Mouse (Mus musculus): ENCODE results near the gene Anpep. TPM values are rescaled to one million over a fixed set of nuclear protein-coding genes. Genes with fewer than 3 reads are reported as not detected.
A peak's percentile ranks its signal among the peaks of the same experiment; 100 is the strongest.

The Anpep gene
- polyA plus RNA-seq, 1 experiment from 2014 or later, result 8.6 TPM

DNA sequence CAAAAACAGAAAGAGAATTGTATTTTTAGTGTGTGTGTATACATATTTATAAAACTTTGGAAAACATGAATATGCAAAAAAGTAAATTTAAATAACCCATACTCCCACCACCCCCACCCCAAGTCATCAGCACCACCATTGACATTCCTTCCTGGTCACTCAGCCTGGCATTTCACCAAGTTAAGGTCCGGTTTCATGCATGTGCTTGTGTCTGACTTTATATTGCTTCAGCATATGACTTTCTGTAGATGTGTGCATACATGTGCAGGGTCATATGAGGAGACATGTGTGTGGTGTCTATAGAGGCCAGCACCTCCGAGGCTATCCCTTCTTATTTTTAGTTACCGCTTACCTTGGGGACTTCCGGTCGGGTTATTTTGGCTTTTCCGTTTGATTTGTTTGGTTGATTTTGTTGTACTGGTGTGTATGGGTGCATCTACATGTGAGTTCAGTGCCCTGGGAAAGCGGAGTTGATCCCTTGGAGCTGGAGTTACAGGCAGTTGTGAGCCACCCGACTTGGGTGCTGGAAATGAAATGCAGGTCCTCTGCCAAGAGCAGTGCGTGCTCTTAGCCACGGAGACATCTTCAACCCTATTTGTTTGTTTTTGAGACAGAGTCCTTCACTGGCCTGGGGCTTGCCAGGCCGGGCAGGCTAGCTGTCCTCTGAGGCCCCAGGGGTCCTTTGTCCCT, 78.9 kb downstream of the Anpep start:
- ATAC-seq (replicated peaks; ENCODE audit: insufficient number of reproducible peaks, insufficient read depth, low FRiP score, low read depth), result no peak
- no peak overlapping the region for H3K27ac ChIP-seq

DNA sequence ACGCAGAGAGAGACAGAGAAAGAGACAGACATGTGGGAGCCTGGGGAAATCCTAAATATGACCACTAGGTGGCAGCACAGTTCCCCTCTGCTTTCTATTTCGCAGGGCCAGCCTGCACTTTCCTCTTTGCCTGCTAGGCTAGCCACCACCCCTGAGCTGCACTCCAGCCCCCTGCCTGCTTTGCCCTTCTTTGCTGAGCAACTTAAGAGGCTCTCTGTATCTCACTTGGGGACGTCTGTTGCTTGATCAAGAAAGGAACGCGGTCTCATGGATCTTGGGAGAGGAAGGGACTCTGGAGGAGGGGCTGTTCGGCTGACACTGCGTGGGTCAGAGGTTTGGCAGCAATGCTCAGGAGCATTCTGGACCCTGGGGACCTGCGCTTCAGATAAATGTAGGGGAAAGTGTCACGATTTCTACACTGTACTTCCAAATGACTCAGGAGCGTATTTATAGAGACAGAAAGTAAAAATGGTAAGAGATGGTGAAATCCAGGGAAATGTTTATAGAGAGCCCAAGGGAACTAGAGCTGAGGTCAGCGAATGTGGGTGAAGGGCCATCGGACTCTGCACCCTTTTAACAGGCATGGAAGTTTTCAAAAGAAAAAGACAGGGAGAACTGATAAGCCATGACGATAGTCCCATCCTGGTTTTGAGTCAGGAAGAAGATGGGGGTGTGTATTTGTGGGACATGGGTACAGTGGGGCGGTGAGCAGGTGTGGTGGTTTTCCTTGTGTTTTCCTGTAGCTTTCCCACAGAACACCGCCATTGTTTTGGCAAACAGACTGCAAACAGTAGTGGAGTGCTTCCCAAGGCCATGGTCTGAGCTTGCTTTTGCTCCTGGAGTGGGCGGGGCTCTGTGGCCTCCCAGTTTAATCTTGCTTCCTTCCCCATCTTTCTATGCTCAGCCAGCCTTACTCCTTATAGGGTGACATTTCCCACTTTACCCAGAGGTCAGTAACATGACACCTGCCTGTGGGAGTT, 79.9 kb downstream of the Anpep start:
- no peaks in the 10 kb centered on the region for H3K27me3 ChIP-seq
- H3K4me2 ChIP-seq, result peak overlapping the region; percentile 67
- peak; percentile 60 for ATAC-seq (replicated peaks; ENCODE audit: insufficient number of reproducible peaks, insufficient read depth, low FRiP score, low read depth)
- no peaks in the 10 kb centered on the region for H3K9me3 ChIP-seq (replicated peaks)
- peak overlapping the region; percentile 43 for H3K4me3 ChIP-seq
- no peaks in the 10 kb centered on the region for H3K36me3 ChIP-seq
- H3K27ac ChIP-seq, result no peak overlapping the region
- peak overlapping the region; percentile 25 for H3K9ac ChIP-seq
- WGBS, result 24% methylated on average over 16 of the region's 16 CpGs
- peaks cover 12% of the 10 kb centered on the region for H3K4me1 ChIP-seq (replicated peaks)

More for the DNA sequence above, 78.9 kb downstream of the Anpep start:
- Histone ChIP-seq H3K4me3 (no peak overlapping the region), H3K36me3 (no peaks in the 10 kb centered on the region), H3K9me3 (replicated peaks) (no peaks in the 10 kb centered on the region), H3K4me2 (no peak overlapping the region), H3K27me3 (no peaks in the 10 kb centered on the region), H3K9ac (no peak overlapping the region), H3K4me1 (replicated peaks) (peaks cover 15% of the 10 kb centered on the region)
- 75% methylated on average over 11 of the region's 11 CpGs for WGBS

Other genes starting within 250 kb of the Anpep start
- 0.10 TPM in 1 of 2 replicates, not detected in the other for gene Rhcg, start 243.4 kb downstream of the Anpep start, polyA plus RNA-seq (2015; fragmentation: Nextera tagmentation; extraction: Ambion mirVana)
- 4.3 and 7.0 TPM in 2 replicates for gene Ticrr, start 200.9 kb downstream of the Anpep start, polyA plus RNA-seq (2015; fragmentation: Nextera tagmentation; extraction: Ambion mirVana)
- 1.6 and 2.8 TPM in 2 replicates for gene Kif7, start 145.3 kb downstream of the Anpep start, polyA plus RNA-seq (2015; fragmentation: Nextera tagmentation; extraction: Ambion mirVana)
- not detected in 2 replicates for gene Plin1, start 128.2 kb downstream of the Anpep start, polyA plus RNA-seq (2015; fragmentation: Nextera tagmentation; extraction: Ambion mirVana)
- 5.9 and 8.6 TPM in 2 replicates for gene Pex11a, start 117.9 kb downstream of the Anpep start, polyA plus RNA-seq (2015; fragmentation: Nextera tagmentation; extraction: Ambion mirVana)
- gene Wdr93, start 117.9 kb downstream of the Anpep start, polyA plus RNA-seq (2015; fragmentation: Nextera tagmentation; extraction: Ambion mirVana), result 0.27 and 0.33 TPM in 2 replicates
- 0.14 TPM in 1 of 2 replicates, not detected in the other for gene Mesp1, start 67.3 kb downstream of the Anpep start, polyA plus RNA-seq (2015; fragmentation: Nextera tagmentation; extraction: Ambion mirVana)
- 0.20 and 0.23 TPM in 2 replicates for gene Mesp2, start 50.3 kb downstream of the Anpep start, polyA plus RNA-seq (2015; fragmentation: Nextera tagmentation; extraction: Ambion mirVana)
- 22.1 and 24.7 TPM in 2 replicates for gene Ap3s2, start 59.6 kb upstream of the Anpep start, polyA plus RNA-seq (2015; fragmentation: Nextera tagmentation; extraction: Ambion mirVana)
- 26.6 and 26.9 TPM in 2 replicates for gene Arpin, start 74.3 kb upstream of the Anpep start, polyA plus RNA-seq (2015; fragmentation: Nextera tagmentation; extraction: Ambion mirVana)
- gene Zfp710, start 163.8 kb upstream of the Anpep start, polyA plus RNA-seq (2015; fragmentation: Nextera tagmentation; extraction: Ambion mirVana), result 9.4 and 13.6 TPM in 2 replicates

Data from heart, embryonic 15.5 days (tissue).